Mouse (Mus musculus) monocyte, adult 2 months (primary cell): Measurements from ENCODE around the gene Rptor.

ENCODE experiments used
- DNase-seq, 2 experiments: peaks; one replicate each; pipeline ENCODE4 v3.0.0; 2022; ENCODE audit warnings: low spot score in 2 of 2, low read depth in 1 of 2

Rptor gene

GRCm38 (mm10) chr11:119839411-119840342 lies 237.0 kb downstream of the Rptor start:
- no peak for DNase-seq

DNA sequence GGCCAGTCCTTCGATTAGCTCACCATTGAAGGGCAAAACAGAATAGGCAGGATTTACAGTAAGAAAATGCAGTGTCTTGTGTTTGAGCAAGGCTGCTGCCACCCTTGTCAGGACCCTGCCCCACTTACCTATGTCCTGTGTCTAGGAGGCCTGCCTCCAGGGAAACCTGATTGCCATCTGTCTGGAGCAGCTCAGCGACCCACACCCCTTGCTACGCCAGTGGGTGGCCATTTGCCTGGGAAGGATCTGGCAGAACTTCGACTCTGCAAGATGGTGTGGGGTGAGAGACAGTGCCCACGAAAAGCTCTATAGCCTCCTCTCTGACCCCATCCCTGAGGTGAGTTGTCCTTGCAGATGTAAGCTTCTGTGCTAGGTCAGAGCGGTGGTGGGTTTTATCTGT lies 243.9 kb downstream of the Rptor start:
- no peak for DNase-seq

DNA sequence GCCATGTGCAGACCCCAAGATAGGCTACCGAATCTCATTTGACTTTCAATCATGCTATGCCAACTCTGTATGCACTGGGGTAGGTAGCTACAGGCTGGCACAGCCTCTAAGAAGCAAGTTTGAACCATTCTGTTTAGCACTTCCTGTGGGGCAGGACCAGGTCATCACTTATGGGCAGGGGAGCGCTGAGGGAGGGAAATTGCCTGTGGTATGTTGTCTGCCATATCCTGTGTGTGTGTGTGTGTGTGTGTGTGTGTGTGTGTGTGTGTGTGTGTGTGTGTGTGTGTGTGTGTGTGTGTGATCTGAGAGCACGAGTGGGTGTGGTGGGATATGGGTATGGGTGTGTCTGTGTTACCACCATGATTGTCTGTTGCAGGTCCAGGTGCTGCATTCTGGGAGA lies 244.4 kb downstream of the Rptor start:
- no peak for DNase-seq

DNA sequence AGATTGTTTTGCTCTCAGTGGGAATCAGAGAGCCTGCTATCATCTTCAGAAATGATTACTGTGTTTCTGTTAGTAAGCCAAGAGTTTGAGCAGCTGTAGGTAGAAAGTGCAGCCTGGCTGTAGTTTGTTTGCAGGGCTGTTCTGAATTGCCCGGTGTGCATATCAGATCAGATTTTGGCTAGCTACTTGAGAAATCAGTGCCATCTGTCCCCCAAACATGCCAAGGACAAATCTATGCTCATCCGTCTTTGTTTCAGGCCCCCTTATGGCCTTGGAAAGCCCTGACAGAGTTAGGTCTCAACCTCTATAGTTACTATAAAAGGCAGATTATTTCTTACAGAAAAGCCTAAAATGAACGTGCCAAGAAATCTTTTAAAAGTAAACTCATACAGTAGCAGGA lies 244.9 kb downstream of the Rptor start:
- DNase-seq = no peak

- no peak for DNase-seq
These were observed 245.5 kb downstream of the Rptor start for GRCm38 (mm10) chr11:119848189-119848588.

DNA sequence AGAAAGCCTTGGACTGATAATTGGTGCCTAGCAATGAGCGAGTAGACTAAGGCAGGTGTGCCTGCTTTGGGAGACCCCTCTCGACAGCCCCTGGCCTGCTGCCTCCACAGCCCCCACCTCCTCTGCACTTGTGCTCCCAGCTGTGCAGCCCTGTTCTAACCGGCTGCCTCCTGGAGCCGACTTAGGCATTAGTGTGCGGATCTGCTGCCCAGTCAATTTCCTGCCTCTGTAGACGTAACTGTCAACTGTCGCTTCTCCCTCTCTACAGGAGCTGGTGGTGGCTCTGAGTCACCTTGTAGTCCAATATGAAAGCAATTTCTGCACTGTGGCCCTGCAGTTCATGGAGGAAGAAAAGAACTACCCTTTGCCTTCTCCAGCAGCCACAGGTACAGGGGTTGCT lies 253.3 kb downstream of the Rptor start:
- DNase-seq = no peak

GRCm38 (mm10) chr11:119862523-119863299 lies 260.0 kb downstream of the Rptor start:
- DNase-seq = peak in 1 of 2 experiments; percentile 27

DNA sequence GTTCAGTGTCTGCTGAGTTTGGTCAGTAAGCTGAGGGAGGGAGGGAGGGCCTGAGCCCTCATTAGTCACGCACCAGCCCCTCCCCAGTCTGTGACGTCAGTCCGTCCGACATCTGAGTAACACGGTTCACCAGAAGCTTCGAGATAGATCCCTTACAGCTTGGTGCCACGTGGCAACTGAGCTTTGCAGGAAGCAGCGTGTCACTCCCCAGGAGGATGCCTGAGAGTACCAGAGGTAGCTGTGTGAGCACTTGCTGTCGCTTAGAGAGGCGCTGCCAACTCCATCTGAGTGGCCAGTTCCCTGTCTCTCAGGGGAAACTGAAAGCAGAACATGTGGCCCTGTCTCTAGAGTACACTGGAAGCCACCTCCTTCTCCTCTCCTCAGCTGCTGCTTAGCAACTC lies 260.7 kb downstream of the Rptor start:
- peak; percentile 44 to 68 for DNase-seq

GRCm38 (mm10) chr11:119866837-119867236 lies 264.1 kb downstream of the Rptor start:
- no peak for DNase-seq

GRCm38 (mm10) chr11:119868138-119868537 lies 265.4 kb downstream of the Rptor start:
- DNase-seq = no peak

- no peak for DNase-seq
These were observed 265.9 kb downstream of the Rptor start for GRCm38 (mm10) chr11:119868556-119868955.

DNA sequence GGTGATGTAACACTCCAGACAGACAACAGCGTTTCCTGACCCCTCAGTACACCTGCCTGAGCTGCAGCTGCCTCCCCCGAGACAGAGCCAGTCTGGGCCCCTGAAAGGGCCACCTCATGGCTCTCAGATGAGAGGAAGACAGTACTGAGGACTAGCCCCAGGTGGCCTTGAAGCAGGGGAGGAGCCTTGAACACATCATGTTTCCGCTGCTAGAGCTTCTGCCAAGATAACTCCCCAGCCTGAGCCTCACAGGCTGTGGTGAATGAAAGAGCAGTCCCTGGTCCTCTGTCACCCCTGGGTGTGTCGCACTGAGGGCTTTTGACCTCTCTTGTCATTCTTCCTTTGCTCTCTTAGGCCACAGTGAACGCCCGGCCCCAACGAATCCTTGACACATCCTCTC lies 268.4 kb downstream of the Rptor start:
- DNase-seq = no peak

DNA sequence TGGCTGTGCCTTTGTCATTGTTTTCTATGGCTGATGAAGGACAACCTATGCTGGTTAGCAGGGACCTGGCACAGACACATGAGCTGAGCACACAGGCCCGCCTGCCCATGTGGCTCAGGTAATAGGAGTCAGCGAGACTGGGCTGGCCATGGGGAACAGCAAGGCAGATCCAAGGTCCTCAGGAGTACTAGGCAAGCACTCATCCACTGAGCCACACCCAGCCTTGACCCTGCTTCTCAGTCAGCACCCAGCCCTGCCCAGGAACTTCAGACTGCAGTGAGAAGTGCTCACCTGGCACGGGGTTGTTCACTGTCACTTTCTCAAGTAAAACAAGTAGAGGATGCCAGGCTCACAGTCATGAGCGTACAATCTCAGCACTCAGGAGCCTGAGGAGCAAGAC lies 270.9 kb downstream of the Rptor start:
- no peak for DNase-seq

GRCm38 (mm10) chr11:119874841-119875240 lies 272.1 kb downstream of the Rptor start:
- DNase-seq = peak in 1 of 2 experiments; percentile 38

GRCm38 (mm10) chr11:119875685-119876084 lies 273.0 kb downstream of the Rptor start:
- DNase-seq = peak; percentile 31 to 51

- DNase-seq = no peak
These were observed 274.4 kb downstream of the Rptor start for GRCm38 (mm10) chr11:119877124-119877523.

DNA sequence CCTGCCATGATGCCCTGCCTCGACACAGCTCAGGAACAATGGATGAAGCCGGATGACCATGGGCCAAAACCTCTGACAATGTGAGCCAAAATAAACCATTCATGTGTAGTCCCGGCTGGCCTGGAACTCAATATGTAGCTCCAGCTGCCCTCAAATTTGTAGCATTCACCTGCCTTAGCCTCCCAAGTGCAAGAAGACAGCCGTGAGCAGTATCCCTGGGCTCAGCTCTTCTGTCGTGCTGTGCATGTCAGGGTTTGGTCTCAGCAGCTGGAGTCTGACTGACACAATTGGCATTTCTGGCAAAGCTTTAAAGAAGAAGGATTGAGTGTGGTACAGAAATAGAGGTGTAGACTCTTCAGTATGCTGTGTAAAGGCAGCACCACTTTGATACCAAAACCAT lies 276.9 kb downstream of the Rptor start:
- no peak for DNase-seq

- DNase-seq = no peak
These were observed 280.9 kb downstream of the Rptor start for GRCm38 (mm10) chr11:119883646-119884045.

GRCm38 (mm10) chr11:119889966-119890365 lies 287.3 kb downstream of the Rptor start:
- DNase-seq = no peak

GRCm38 (mm10) chr11:119891601-119892215 lies 289.0 kb downstream of the Rptor start:
- DNase-seq = no peak

- DNase-seq = no peak
These were observed 291.0 kb downstream of the Rptor start for GRCm38 (mm10) chr11:119893667-119894236.
